In genomic region chr3:68583031-68583693, GRCm38 (mm10) we compare ENCODE assay signal across 8 mouse cellular contexts.
DNase-seq lines count a peak whose midpoint lies in the region; ATAC-seq and TF ChIP-seq lines count a peak whose summit lies in the region.

No protein-coding gene starts in this region.

- WGBS in liver, embryonic 11.5 days, result 47% methylated on average over 14 of the region's 14 CpGs
- 54% methylated on average over 14 of the region's 14 CpGs for WGBS in liver, embryonic 12.5 days (ENCODE audit: insufficient replicate concordance)
- 15% methylated on average over 14 of the region's 14 CpGs for WGBS in heart, embryonic 13.5 days
- WGBS in limb, embryonic 12.5 days, result 9% methylated on average over 14 of the region's 14 CpGs
- 26% methylated on average over 14 of the region's 14 CpGs for whole genome bisulfite sequencing in olfactory bulb, adult 2 months

- no peak for TF ChIP-seq POLR2A in olfactory bulb, adult 2 months (IDR thresholded peaks at IDR 0.05; ENCODE audit: insufficient read depth, low read depth, low read length)

- no peak overlapping the region for H3K4me3 ChIP-seq in liver, embryonic 11.5 days (ENCODE audit: low read depth, low read length)
- H3K4me3 ChIP-seq in liver, embryonic 12.5 days, result no peak overlapping the region
- peak overlapping the region; percentile 38 for H3K4me3 ChIP-seq in heart, embryonic 13.5 days
- peak overlapping the region; percentile 13; the same call in 1 of the 2 replicates for H3K4me3 ChIP-seq in limb, embryonic 12.5 days (replicated peaks)
- no peak overlapping the region for H3K4me3 ChIP-seq in olfactory bulb, adult 2 months (ENCODE audit: insufficient read depth, low read depth, low read length)

- no peak overlapping the region for H3K27ac ChIP-seq in liver, embryonic 11.5 days (ENCODE audit: low read depth, low read length)
- no peak overlapping the region for H3K27ac ChIP-seq in liver, embryonic 12.5 days
- peak overlapping the region; percentile 97 for H3K27ac ChIP-seq in heart, embryonic 13.5 days (replicated peaks)
- peak overlapping the region; percentile 86 for H3K27ac ChIP-seq in limb, embryonic 12.5 days
- 0 out of 2 replicates have a peak overlapping the region, but pooled peaks have one; percentile 14 for H3K27ac ChIP-seq in olfactory bulb, adult 2 months (ENCODE audit: insufficient read depth, low read depth, low read length)

- ATAC-seq in liver, embryonic 11.5 days (replicated peaks; ENCODE audit: low FRiP score), result no peak
- ATAC-seq in liver, embryonic 12.5 days, result no peak
- no peak for ATAC-seq in heart, embryonic 13.5 days (ENCODE audit: extremely low read depth, insufficient number of reproducible peaks, low FRiP score, low TSS enrichment)
- no peak for ATAC-seq in limb, embryonic 12.5 days (ENCODE audit: insufficient number of reproducible peaks, insufficient read depth, low FRiP score, low TSS enrichment, low read depth)

- no peak for DNase-seq in liver, embryonic 11.5 days (ENCODE audit: low spot score)
- no peak for DNase-seq in left cerebral cortex, postnatal 25 days (ENCODE audit: low spot score in 2 of 2)
- no peak for DNase-seq in right cerebral cortex, postnatal 10 days (ENCODE audit: low spot score in 2 of 2)
- no peak for DNase-seq in ovary, adult 18-20 months (ENCODE audit: low spot score)

- H3K4me2 ChIP-seq in liver, embryonic 11.5 days, result peak overlapping the region; percentile 24; the same call in 1 of the 2 replicates
- H3K4me2 ChIP-seq in liver, embryonic 12.5 days, result no peak overlapping the region
- peak overlapping the region; percentile 66 for H3K4me2 ChIP-seq in heart, embryonic 13.5 days
- peak overlapping the region; percentile 39 for H3K4me2 ChIP-seq in limb, embryonic 12.5 days

- H3K36me3 ChIP-seq in liver, embryonic 11.5 days (ENCODE audit: control insufficient read depth, insufficient read depth, low read length), result no peaks in the 10 kb centered on the region
- H3K36me3 ChIP-seq in liver, embryonic 12.5 days, result no peaks in the 10 kb centered on the region
- H3K36me3 ChIP-seq in heart, embryonic 13.5 days, result no peaks in the 10 kb centered on the region
- H3K36me3 ChIP-seq in limb, embryonic 12.5 days, result no peaks in the 10 kb centered on the region

- no peak for TF ChIP-seq CTCF in olfactory bulb, adult 2 months (IDR thresholded peaks at IDR 0.05; ENCODE audit: insufficient read depth, low read depth, low read length)

- H3K4me1 ChIP-seq in liver, embryonic 11.5 days (replicated peaks; ENCODE audit: control insufficient read depth, insufficient read depth, low read length), result peaks cover 5% of the 10 kb centered on the region
- H3K4me1 ChIP-seq in liver, embryonic 12.5 days, result peaks cover 9% of the 10 kb centered on the region; the same call in 1 of the 2 replicates
- peaks cover 74% of the 10 kb centered on the region for H3K4me1 ChIP-seq in heart, embryonic 13.5 days
- H3K4me1 ChIP-seq in limb, embryonic 12.5 days (replicated peaks), result peaks cover 63% of the 10 kb centered on the region
- H3K4me1 ChIP-seq in olfactory bulb, adult 2 months (ENCODE audit: control insufficient read depth, insufficient read depth, low read length), result peaks cover 35% of the 10 kb centered on the region

- no peaks in the 10 kb centered on the region for H3K9me3 ChIP-seq in liver, embryonic 11.5 days (ENCODE audit: control insufficient read depth, low read length)
- H3K9me3 ChIP-seq in liver, embryonic 12.5 days (replicated peaks), result no peaks in the 10 kb centered on the region
- no peaks in the 10 kb centered on the region for H3K9me3 ChIP-seq in heart, embryonic 13.5 days
- H3K9me3 ChIP-seq in limb, embryonic 12.5 days, result no peaks in the 10 kb centered on the region

- no peaks in the 10 kb centered on the region for H3K27me3 ChIP-seq in liver, embryonic 11.5 days (replicated peaks; ENCODE audit: control insufficient read depth, insufficient read depth, low read length)
- H3K27me3 ChIP-seq in liver, embryonic 12.5 days (replicated peaks), result no peaks in the 10 kb centered on the region
- no peaks in the 10 kb centered on the region for H3K27me3 ChIP-seq in heart, embryonic 13.5 days (replicated peaks)
- H3K27me3 ChIP-seq in limb, embryonic 12.5 days, result no peaks in the 10 kb centered on the region

- intact Hi-C loops in left cerebral cortex, postnatal 25 days (cut with DNase I), result no loop called here

- no peak overlapping the region for H3K9ac ChIP-seq in liver, embryonic 11.5 days (ENCODE audit: low read depth, low read length)
- no peak overlapping the region for H3K9ac ChIP-seq in liver, embryonic 12.5 days
- H3K9ac ChIP-seq in heart, embryonic 13.5 days, result peak overlapping the region; percentile 76
- no peak overlapping the region for H3K9ac ChIP-seq in limb, embryonic 12.5 days (replicated peaks)

Comparison
In these comparisons a context has a peak if more than half of its experiments do, and no peak if none do; other contexts are left out.
1. H3K27ac ChIP-seq: peak in heart, embryonic 13.5 days (single experiment), limb, embryonic 12.5 days (single experiment) and olfactory bulb, adult 2 months (single experiment); none in liver, embryonic 11.5 days (single experiment) and liver, embryonic 12.5 days (single experiment).
2. H3K4me3 ChIP-seq: peak in heart, embryonic 13.5 days (single experiment) and limb, embryonic 12.5 days (single experiment); none in liver, embryonic 11.5 days (single experiment), liver, embryonic 12.5 days (single experiment) and olfactory bulb, adult 2 months (single experiment).